Mouse (Mus musculus) CH12.LX (cell line): ENCODE measurements around the gene Sdr9c7. TPM values are rescaled to one million over a fixed set of nuclear protein-coding genes. Genes with fewer than 3 reads are reported as not detected.

ENCODE experiments used
- DNase-seq: peaks from one replicate; pipeline ENCODE4 v3.0.0-alpha.2; 2013; ENCODE audit errors: extremely low read depth
- H3K27ac ChIP-seq: 2 replicates; pipeline ENCODE4 v1.5.1; 2012; ENCODE audit warnings: low read depth, mild to moderate bottlenecking, control low read depth, moderate library complexity; ENCODE audit not compliant: insufficient read depth
- H3K27me3 ChIP-seq: replicated peaks from 2 replicates; pipeline ENCODE3; 2012; ENCODE audit warnings: inconsistent platforms
- H3K36me3 ChIP-seq, 2 experiments: replicated peaks in 1 of 2; 2 replicates each; pipeline versions ENCODE3 to v1.6.1; 2012; ENCODE audit warnings: inconsistent platforms in 1 of 2, low read length in 1 of 2, mild to moderate bottlenecking in 1 of 2, mixed read lengths in 1 of 2, moderate library complexity in 1 of 2; ENCODE audit not compliant: control insufficient read depth in 1 of 2, insufficient read depth in 1 of 2
- H3K4me1 ChIP-seq, 2 experiments: 2 replicates each; pipeline ENCODE4 v1.6.1; 2012; ENCODE audit warnings: inconsistent platforms in 1 of 2, moderate library complexity in 1 of 2; ENCODE audit not compliant: insufficient read depth in 2 of 2, control insufficient read depth in 1 of 2
- H3K4me2 ChIP-seq: 2 replicates; pipeline ENCODE4 v1.6.1; 2012; ENCODE audit warnings: low read depth, mild to moderate bottlenecking, control low read depth; ENCODE audit not compliant: poor library complexity, insufficient read depth, severe bottlenecking
- H3K4me3 ChIP-seq, 3 experiments: fragments of 150-350 bp in 1 of 3; sonication (generic) in 1 of 3; replicated peaks in 1 of 3; 2 replicates each; pipeline versions ENCODE3 to v1.5.1; 2011 to 2012; ENCODE audit warnings: low read depth in 2 of 3, low read length in 2 of 3, mild to moderate bottlenecking in 2 of 3, moderate library complexity in 2 of 3, control low read depth in 1 of 3, improper control_type of control experiment in 1 of 3, inconsistent platforms in 1 of 3, mixed read lengths in 1 of 3; ENCODE audit not compliant: poor library complexity in 1 of 3
- H3K79me2 ChIP-seq: replicated peaks from 2 replicates; pipeline ENCODE4 v1.6.1; 2012; ENCODE audit warnings: mild to moderate bottlenecking, moderate library complexity; ENCODE audit not compliant: control insufficient read depth, poor library complexity, insufficient read depth, severe bottlenecking; ENCODE audit errors: extremely low read depth
- H3K9ac ChIP-seq: 2 replicates; pipeline ENCODE4 v1.6.1; 2012; ENCODE audit warnings: low read depth, mild to moderate bottlenecking, control low read depth, moderate library complexity; ENCODE audit not compliant: insufficient read depth
- H3K9me3 ChIP-seq: replicated peaks from 2 replicates; pipeline ENCODE3; 2012; ENCODE audit warnings: low read length, inconsistent platforms, mixed read lengths
- CHD2 ChIP-seq: IDR thresholded peaks from 2 replicates; pipeline ENCODE4 v1.6.1; 2011; ENCODE audit warnings: low read length, improper control_type of control experiment
- E2F4 ChIP-seq: IDR thresholded peaks from 2 replicates; pipeline ENCODE4 v1.6.1; 2011; ENCODE audit warnings: low read depth, low read length, improper control_type of control experiment; ENCODE audit not compliant: insufficient replicate concordance
- IRF4 ChIP-seq: IDR thresholded peaks from 2 replicates; pipeline ENCODE4 v1.6.1; 2014; ENCODE audit warnings: low read depth, mild to moderate bottlenecking, inconsistent platforms, low read length, improper control_type of control experiment
- KAT2A ChIP-seq: IDR thresholded peaks from 2 replicates; pipeline ENCODE4 v1.6.1; 2012; ENCODE audit warnings: low read length, improper control_type of control experiment, inconsistent platforms; ENCODE audit not compliant: insufficient replicate concordance
- MAFK ChIP-seq: IDR thresholded peaks from 2 replicates; pipeline ENCODE4 v1.6.1; 2011; ENCODE audit warnings: low read length, improper control_type of control experiment; ENCODE audit not compliant: insufficient replicate concordance
- MAX ChIP-seq: IDR thresholded peaks from 2 replicates; pipeline ENCODE4 v1.6.1; 2011; ENCODE audit warnings: low read length, improper control_type of control experiment
- NRF1 ChIP-seq: IDR thresholded peaks from 2 replicates; pipeline ENCODE4 v1.6.1; 2014; ENCODE audit warnings: low read depth, mild to moderate bottlenecking, inconsistent platforms, low read length, improper control_type of control experiment, moderate library complexity
- PAX5 ChIP-seq: IDR thresholded peaks from 2 replicates; pipeline ENCODE4 v1.6.1; 2012; ENCODE audit warnings: low read length, inconsistent platforms, mixed read lengths
- SIN3A ChIP-seq: IDR thresholded peaks from 2 replicates; pipeline ENCODE4 v1.6.1; 2012; ENCODE audit warnings: low read length, improper control_type of control experiment, inconsistent platforms
- TBP ChIP-seq: conservative IDR thresholded peaks from 2 replicates; pipeline ENCODE4 v1.6.1; 2011; ENCODE audit warnings: low read depth, low read length, improper control_type of control experiment
- ZKSCAN1 ChIP-seq: IDR thresholded peaks from 2 replicates; pipeline ENCODE4 v1.6.1; 2012; ENCODE audit warnings: low read depth, inconsistent platforms, low read length, improper control_type of control experiment, borderline replicate concordance
- ZMIZ1 ChIP-seq: IDR thresholded peaks from 2 replicates; pipeline ENCODE4 v1.6.1; 2012; ENCODE audit warnings: low read depth, mild to moderate bottlenecking, inconsistent platforms, low read length, improper control_type of control experiment
- ZNF384 ChIP-seq: IDR thresholded peaks from 2 replicates; pipeline ENCODE4 v1.6.1; 2012; ENCODE audit warnings: low read depth, low read length, improper control_type of control experiment, inconsistent platforms
- dilution Hi-C: fragments of 300-500 bp; cut with MboI; formaldehyde crosslinking; loops from 2 replicates; pipeline ENCODE4 v1.14.3; 2020; ENCODE audit warnings: low sequenced_read_pairs; ENCODE audit not compliant: extremely low pct_unique_long_range_greater_than_20kb, extremely low pct_ligation_motif_present
- in situ Hi-C: fragments of 300-500 bp; cut with MboI; formaldehyde crosslinking; loops from 3 replicates; pipeline ENCODE4 v1.14.3; 2019; ENCODE audit warnings: low sequenced_read_pairs, low pct_ligation_motif_present, low pct_unique_long_range_greater_than_20kb, mixed read lengths
- polyA plus RNA-seq: library from polyadenylated mRNA; unstranded; fragments of >175 nt; gene quantifications from 2 replicates; pipeline ENCODE4 v1.2.1, GENCODE M21; 2012; ENCODE audit warnings: low read depth; ENCODE audit not compliant: insufficient read length
- total RNA-seq, 2 experiments: library from RNA; depleted of rRNA; stranded (reverse); fragments of 300-350 nt in 1 of 2; fragments of >200 nt in 1 of 2; gene quantifications; 2 replicates each; pipeline ENCODE4 v1.2.3; 2012 to 2014

Sdr9c7 gene
- total RNA-seq (2012; rRNA removed) (not detected in 2 replicates), total RNA-seq (2014; rRNA removed) (not detected in 2 replicates), polyA plus RNA-seq (not detected in 2 replicates)

- in situ Hi-C loops, result loop anchor here (5.0 kb wide), 1 partner anchor 56 kb away; no protein-coding TSS in a partner anchor
- no peak for DNase-seq
- no peaks in the 10 kb centered on the region for H3K4me1 ChIP-seq
- TF ChIP-seq ZMIZ1 (no peak), MAX (no peak)
- TF ChIP-seq, all 38 proteins: peak for 0
- Histone ChIP-seq H3K4me2 (no peak within 1 kb of the TSS), H3K27me3 (peaks cover 77% of the 10 kb centered on the region), H3K36me3 (no peaks in the 10 kb centered on the region), H3K9me3 (no peaks in the 10 kb centered on the region), H3K27ac (no peak within 1 kb of the TSS), H3K9ac (no peak within 1 kb of the TSS), H3K79me2 (no peaks in the 10 kb centered on the region), H3K4me3 (no peak within 1 kb of the TSS)
- dilution Hi-C loops, result no loop called here
These were observed at the start of gene Sdr9c7 for GRCm38 (mm10) chr10:127898218-127898617. TSS of gene Sdr9c7 (plus strand) at chr10:127898518.

- H3K4me1 ChIP-seq, result no peaks in the 10 kb centered on the region
- no peak for TF ChIP-seq ZKSCAN1
- TF ChIP-seq PAX5, result no peak
- no peak for TF ChIP-seq ZNF384
- TF ChIP-seq SIN3A, result no peak
- TF ChIP-seq TBP, result no peak
- TF ChIP-seq E2F4, result no peak
- no peak for TF ChIP-seq MAFK
- TF ChIP-seq, all 38 proteins: peak for 0
- DNase-seq, result no peak
- H3K36me3 ChIP-seq, result no peaks in the 10 kb centered on the region
- H3K27ac ChIP-seq, result no peak within 1 kb of the TSS
- dilution Hi-C loops (no loop called here), in situ Hi-C loops (no loop called here)
- H3K4me3 ChIP-seq, result no peak within 1 kb of the TSS
- no peak within 1 kb of the TSS for H3K4me2 ChIP-seq
- peaks cover 31% of the 10 kb centered on the region for H3K27me3 ChIP-seq
- no peaks in the 10 kb centered on the region for H3K79me2 ChIP-seq
- no peak within 1 kb of the TSS for H3K9ac ChIP-seq
- peaks cover 13% of the 10 kb centered on the region for H3K9me3 ChIP-seq
These were observed 48.7 kb upstream of the Sdr9c7 start, which contains the start of gene Rdh19 for GRCm38 (mm10) chr10:127849628-127850027. TSS of gene Rdh19 (plus strand) at chr10:127849928.

- H3K27me3 ChIP-seq, result peaks cover 52% of the 10 kb centered on the region
- H3K9ac ChIP-seq, result no peak overlapping the region
- in situ Hi-C loops, result no loop called here
- H3K4me1 ChIP-seq, result no peaks in the 10 kb centered on the region
- DNase-seq, result no peak
- no peaks in the 10 kb centered on the region for H3K79me2 ChIP-seq
- no peak overlapping the region for H3K27ac ChIP-seq
- no peak overlapping the region for H3K4me2 ChIP-seq
- H3K4me3 ChIP-seq, result no peak overlapping the region
- TF ChIP-seq CHD2 (no peak), KAT2A (no peak), IRF4 (no peak), PAX5 (no peak), NRF1 (no peak), ZNF384 (no peak)
- TF ChIP-seq, all 38 proteins: peak for 0
- dilution Hi-C loops, result no loop called here
- no peaks in the 10 kb centered on the region for H3K36me3 ChIP-seq
- H3K9me3 ChIP-seq, result no peaks in the 10 kb centered on the region
These were observed 41.9 kb upstream of the Sdr9c7 start for GRCm38 (mm10) chr10:127856376-127856775.
